Mouse (Mus musculus) T-cell, adult 2 months (primary cell): ENCODE measurements around the gene Pdcd4.

Experiments
- DNase-seq: peaks from one replicate; pipeline ENCODE4 v3.0.0; 2022; ENCODE audit warnings: low spot score

Pdcd4 gene

GRCm38 (mm10) chr19:53892061-53892460 lies at the start of gene Pdcd4:
Pdcd4 (plus strand) TSS chr19:53892231.
- peak; percentile 43 for DNase-seq

DNA sequence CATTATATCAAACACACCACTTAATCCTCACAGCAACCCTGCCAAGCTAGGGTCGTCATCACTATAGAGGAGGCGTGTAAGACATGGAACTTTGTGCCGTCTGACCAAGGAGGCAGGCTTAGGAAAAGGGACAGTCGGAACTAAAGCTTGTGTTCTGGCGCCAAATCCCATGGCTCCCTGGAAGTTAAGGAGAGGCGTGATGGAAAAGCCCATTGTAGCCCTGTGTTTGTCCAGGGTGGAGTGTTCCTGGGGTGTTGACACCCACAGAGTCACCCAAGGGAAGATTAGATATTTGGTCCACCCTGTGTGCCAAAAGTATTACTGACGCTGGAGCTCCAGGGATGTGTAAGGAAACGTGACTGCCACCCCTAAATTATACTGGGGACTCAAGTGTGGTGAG lies 48.1 kb upstream of the Pdcd4 start:
- DNase-seq: no peak

- no peak for DNase-seq
Observed at GRCm38 (mm10) chr19:53848272-53848995, 43.6 kb upstream of the Pdcd4 start.

DNA sequence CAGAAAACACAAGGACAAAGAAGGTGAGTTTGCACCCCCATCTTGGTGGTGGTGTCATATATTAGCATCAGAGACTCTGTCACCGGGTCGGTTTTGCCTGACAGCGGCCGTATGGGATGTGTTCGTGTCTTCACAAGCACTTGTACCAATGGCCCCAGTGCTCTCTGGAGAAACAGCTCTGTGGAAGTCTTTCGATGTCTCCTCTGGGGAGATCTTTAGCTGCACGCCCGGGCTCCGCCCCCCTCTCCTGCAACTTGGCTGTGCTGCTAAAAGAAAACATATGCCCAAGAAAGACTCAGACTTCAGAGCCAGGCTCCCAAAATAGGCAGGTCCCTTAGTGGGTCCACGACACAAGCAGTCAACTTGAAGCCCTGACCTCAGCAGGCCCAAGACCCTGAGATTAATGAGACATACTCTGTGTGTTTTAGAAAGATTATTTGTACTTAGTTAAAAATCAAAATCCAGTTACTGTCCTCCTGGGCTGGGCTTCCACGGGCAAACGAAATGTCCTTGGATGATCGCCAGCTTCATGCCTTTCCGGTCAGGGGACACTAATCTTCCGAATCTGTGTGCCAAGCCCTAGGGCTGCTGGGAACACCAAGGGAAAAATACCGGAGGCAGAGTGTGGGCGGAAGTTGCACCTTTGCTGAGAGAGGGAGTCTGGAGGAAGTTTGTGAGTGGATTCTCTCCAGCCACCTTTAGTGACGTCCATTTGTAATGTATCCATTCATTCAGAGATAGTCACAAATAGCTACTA lies 41.7 kb upstream of the Pdcd4 start:
- no peak for DNase-seq

DNA sequence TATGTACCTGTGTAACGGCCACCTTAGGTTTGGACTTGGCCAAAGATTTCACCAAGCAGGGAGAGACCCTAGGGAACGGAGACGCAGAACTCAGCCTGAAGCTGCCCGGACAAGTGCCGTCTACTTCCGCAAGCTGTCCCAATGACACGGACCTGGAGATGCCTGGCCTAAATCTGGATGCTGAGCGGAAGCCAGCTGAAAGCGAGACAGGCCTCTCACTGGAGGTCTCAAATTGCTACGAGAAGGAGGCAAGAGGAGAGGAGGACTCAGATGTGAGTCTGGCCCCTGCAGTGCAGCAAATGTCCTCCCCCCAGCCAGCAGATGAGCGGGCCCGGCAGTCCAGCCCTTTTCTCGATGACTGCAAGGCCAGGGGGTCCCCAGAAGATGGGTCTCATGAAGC lies 40.7 kb upstream of the Pdcd4 start:
- no peak for DNase-seq

DNA sequence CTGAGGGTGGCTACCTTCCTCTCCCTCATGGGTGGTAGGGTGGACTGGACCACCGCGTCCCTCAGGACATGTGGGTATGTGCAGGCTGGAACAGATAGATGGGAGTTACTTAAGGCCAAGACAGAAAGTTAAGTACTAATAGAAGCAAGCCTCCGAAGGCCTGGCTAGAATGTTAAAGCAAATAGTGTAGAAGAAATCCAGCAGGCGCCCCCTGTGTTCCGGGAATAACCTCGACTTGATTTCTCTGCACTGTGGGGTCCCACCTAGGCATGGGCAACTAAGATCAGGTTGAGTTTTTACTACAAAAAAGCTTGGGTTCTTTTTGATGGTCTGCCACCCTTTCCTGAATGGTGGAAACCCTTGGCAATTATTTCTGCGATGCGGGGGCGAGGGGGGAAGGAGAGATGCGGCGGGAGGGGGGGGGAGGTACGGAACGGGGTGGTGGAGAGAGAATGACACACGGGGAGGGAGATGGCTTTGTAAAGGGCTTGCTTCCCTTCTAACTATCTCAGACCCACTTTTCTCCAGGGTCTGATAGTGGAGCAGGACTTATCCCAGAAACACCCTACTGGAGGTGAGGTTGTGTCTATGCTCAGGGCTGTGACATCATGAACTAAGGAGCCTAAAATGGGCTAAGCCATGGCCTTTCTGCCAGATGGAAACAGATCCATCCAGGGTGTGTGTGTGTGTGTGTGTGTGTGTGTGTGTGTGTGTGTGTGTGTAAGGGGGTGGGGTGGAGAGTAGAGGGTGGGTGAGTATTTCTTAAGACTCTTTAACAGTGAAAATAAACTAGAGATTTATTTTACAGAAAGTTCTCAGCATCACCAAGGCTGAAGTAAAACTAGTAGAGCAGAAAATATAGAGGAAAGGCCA lies 40.0 kb upstream of the Pdcd4 start:
- DNase-seq: no peak

DNA sequence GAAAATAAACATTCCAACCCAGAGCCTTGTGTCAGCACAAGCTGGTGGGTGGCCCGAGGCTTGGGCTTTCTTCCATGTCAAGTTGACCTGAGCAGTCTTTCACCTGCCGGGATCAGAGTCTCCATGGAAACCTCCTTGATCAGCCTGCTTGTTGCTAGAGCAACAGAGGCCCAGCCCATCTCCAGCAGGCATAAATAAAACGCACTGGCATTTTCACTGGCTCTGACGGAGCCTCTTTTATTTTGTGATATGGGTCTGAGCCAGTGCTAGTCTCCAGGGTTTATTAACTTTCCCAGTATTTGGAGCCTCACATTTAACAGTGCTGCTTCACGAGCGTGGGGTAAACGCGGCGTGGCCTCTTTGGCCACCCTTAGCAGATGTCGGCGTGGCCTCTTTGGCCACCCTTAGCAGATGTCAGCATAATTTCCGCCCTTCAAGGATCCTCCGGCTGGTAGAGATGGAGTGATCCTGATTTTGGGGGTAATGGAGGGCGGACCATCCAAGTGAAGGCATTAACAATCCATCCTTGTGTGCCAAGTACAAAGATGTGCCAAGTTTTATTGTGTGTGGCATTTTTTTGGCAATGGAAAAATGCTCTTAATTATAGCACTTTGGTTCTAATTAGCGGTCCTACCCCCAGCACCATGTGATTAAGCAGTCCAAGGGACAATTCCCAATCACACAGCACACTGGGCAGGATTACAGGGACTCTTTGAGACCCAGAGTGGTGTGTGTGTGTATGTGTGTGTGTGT lies 39.2 kb upstream of the Pdcd4 start:
- DNase-seq: no peak

DNA sequence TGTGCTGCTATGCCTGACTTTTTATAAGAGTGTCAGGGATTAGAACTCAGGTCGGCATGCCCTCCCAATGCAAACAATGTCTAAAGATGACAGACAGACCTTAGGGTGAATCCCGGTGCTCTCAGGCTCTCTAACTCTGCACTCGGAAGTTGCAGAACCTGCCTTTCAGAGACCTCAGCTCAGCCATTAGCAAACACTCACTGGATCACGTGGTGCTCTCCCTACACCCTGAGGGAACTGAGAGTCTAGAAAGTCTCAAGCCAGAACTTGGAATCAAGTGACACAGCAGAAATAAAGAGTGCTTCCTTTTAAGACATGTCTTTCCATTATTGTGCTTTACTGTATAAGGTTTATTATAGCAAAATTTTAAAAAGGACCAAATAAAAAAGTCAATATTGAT lies 37.1 kb upstream of the Pdcd4 start:
- DNase-seq: no peak

- no peak for DNase-seq
Observed at GRCm38 (mm10) chr19:53855781-53856180, 36.2 kb upstream of the Pdcd4 start.

GRCm38 (mm10) chr19:53856794-53857193 lies 35.2 kb upstream of the Pdcd4 start:
- DNase-seq: no peak

DNA sequence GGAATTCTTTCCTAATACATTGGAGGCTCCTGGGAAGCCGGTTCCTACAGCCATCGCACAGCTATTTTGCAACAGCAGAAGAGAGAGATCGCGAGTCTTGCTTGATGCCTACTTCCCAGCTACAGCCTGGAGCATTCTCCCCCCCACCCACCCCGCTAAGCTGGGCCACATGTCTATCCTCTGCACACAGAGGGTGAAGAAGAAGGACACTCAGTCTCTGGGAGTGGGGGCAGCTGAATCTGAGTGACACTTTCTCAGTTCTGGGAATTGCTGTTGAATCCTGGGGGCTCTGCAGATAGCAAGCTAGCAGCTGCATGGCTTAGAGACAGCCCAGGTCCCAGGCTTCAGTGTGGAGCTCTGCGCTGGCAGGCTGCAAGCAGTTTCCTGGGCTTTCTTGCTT lies 34.1 kb upstream of the Pdcd4 start:
- no peak for DNase-seq

- no peak for DNase-seq
Observed at GRCm38 (mm10) chr19:53859149-53859548, 32.9 kb upstream of the Pdcd4 start.

GRCm38 (mm10) chr19:53859593-53859992 lies 32.4 kb upstream of the Pdcd4 start:
- no peak for DNase-seq

GRCm38 (mm10) chr19:53861346-53861745 lies 30.7 kb upstream of the Pdcd4 start:
- DNase-seq: no peak

DNA sequence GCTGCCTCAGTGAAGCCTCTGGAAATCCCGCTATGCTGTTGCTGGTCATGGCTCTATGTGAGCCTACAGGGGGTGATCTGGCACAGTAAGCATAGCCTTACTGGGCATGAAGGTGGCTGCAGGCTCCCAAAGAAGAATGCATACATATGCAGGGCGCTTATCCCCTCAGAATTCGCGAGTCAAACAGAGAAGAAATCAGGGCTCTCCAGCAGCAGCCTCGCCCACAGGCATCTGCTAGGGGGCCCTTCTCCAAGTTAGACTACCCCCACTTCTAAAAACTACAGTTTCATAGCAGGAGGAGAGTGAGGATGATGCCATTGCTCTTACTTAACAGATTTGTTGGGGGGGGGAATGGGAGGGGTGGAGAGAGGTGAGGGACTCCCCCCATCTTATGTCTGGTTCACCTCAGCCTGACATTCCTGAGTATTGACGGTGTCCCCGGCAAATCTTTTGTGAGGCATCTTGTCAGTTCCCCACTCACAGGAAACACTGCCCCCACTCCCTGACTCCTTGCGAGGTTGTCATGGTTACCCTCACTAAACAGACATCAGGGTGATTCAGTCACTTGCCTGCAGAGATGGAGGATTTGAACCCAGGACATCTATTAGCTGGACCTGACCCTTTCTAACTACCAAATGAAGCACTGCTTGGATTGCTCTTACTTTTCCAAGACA lies 29.3 kb upstream of the Pdcd4 start:
- DNase-seq: no peak

- no peak for DNase-seq
Observed at GRCm38 (mm10) chr19:53867238-53867637, 24.8 kb upstream of the Pdcd4 start.

GRCm38 (mm10) chr19:53868125-53868524 lies 23.9 kb upstream of the Pdcd4 start:
- no peak for DNase-seq

GRCm38 (mm10) chr19:53868796-53869195 lies 23.2 kb upstream of the Pdcd4 start:
- DNase-seq: no peak

DNA sequence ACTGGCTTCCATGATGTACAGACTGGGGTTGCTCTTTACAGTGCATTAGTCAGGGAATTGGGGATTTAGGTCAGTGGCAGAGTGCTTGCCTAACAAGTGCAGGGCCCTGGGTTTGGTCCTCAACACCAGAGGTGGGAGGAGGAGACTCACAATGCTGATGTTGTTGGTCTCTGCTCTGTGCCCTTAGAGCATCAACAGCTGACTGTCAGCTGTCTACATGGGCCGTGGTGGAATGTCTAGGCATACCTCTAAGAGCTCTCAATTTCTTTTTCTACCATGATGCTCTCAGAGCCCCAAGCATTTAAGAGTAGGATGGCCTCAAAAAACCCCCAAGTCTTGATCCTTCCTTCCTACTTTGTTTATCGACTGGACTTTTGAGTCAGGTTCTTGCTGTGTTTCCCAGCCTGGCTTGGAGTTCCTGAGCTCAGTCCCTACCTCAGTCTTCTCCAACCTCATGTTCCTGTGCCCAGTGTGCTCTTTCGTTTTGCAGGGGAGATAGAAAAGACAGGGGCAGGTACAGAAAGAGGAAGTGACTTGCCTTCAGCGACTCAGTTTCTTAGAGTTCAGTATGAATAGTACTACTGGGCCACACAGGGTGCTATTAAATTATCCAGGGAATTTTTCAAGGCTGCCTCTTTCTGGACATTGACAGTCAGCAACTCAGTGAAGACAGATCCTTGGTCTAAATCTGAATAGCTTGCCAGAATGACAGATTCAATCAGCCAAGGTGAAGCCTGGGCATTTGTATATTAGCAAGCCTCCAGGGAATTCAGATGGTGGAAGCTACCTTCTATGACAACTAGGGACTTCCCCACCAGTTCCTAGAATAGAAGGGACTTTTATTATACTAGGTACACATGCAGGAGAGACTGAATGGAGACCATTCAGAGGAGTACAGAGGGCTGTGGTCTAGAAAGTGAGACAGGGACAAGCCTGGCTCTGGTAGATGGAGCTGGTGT lies 22.3 kb upstream of the Pdcd4 start:
- DNase-seq: no peak

DNA sequence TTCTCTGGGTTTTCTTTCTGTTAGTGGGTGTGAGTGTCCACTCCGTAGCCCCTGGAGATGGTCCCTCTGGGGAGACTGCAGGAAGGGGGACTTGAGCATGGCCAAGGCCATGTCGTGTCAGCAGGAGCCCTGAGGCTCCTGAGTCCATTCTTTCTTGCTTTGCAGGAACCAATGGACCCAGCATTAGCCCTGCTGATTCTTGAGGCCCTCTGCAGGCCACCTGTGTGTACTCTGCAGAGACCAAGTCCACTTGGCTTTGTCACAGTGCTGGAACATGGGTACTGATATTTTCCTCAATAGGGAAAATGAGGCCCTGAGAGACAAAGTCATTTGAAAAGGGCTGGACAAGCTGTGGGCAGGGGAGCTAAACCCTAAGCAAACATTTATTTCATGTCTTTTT lies 21.5 kb upstream of the Pdcd4 start:
- DNase-seq: no peak
